Mouse (Mus musculus) limb, embryonic 10.5 days (tissue): ENCODE results near the gene Pcnx. TPM values are rescaled to one million over a fixed set of nuclear protein-coding genes. Genes with fewer than 3 reads are reported as not detected.

Source experiments
- DNase-seq: peaks from one replicate; pipeline ENCODE4 v3.0.0-alpha.2; 2017; ENCODE audit warnings: low spot score
- H3K27ac ChIP-seq: fragments of 300-500 bp; sonication (generic); 2 replicates; pipeline ENCODE4 v1.5.1; 2016; ENCODE audit warnings: mild to moderate bottlenecking
- H3K27me3 ChIP-seq: fragments of 300-500 bp; sonication (generic); 2 replicates; pipeline ENCODE4 v1.6.1; 2016; ENCODE audit warnings: low read depth, mild to moderate bottlenecking; ENCODE audit not compliant: poor library complexity, severe bottlenecking
- H3K36me3 ChIP-seq: fragments of 300-500 bp; sonication (generic); 2 replicates; pipeline ENCODE4 v1.6.1; 2016; ENCODE audit warnings: mild to moderate bottlenecking, moderate library complexity
- H3K4me1 ChIP-seq: fragments of 300-500 bp; sonication (generic); 2 replicates; pipeline ENCODE4 v1.6.1; 2016
- H3K4me3 ChIP-seq: fragments of 300-500 bp; sonication (generic); 2 replicates; pipeline ENCODE4 v1.5.1; 2016; ENCODE audit warnings: mild to moderate bottlenecking, moderate library complexity
- H3K9me3 ChIP-seq: fragments of 300-500 bp; sonication (generic); replicated peaks from 2 replicates; pipeline ENCODE4 v1.6.1; 2016; ENCODE audit warnings: mild to moderate bottlenecking
- WGBS: fragments of 180-500 bp; shearing (Covaris S2); methylation state at CpG from one replicate; pipeline ENCODE4 v1.1.7; 2016; 5-methylcytosine and 5-hydroxymethylcytosine counted together
- polyA plus RNA-seq: library from polyadenylated mRNA; unstranded; fragments of >200 nt; fragmentation: Nextera tagmentation; extraction: Ambion mirVana; gene quantifications from 2 replicates; pipeline ENCODE4 v1.2.1, GENCODE M21; 2016

Gene Pcnx
- 6.6 and 8.3 TPM in 2 replicates for polyA plus RNA-seq

DNA sequence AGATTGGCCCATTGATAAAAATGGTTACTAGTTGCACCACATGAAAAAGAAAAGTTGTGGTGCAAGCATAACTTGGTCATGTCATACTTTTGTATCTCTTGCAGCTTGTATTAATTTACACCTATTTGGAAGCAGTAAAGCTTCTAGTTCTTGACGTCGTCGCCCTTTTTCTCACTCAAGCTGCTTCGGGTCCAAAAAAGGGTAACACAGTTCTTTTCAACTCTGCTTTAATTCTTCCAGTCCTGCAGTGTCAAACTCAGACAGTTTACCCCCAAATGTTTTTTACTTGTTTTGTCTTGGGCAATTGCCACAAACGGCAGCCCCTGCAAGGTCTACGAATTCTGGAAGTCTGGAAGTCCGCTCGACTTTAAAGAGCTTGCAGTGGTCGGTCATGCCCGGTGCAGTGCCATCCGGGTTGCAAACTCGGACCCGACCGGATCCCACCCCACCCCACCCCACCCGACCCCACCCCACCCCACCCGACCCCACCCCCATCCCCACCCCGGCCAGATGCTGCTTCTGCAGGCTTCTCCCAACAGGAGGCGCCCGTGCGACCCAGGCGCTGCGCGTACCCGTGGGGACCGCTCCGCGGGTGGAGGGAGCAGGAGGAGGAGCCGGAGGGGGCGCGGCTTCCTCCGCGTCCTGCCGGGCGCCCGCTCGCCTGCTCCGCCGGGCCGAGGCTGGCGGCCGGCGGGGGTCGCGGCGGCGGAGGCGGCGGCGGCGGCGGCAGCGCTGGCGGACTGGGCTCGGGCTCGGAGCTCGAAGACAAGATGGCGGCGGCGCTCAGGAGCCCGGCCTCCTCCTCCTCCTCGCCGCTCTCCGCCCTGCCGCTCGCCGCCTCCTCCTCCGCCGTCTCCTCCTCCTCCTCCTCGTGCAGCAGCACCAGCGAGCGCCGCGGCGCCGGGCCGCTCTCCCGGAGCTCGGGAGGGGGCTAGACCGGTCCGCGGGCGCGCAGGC lies at the start of gene Pcnx:
Gene Pcnx (plus strand): TSS at position 673 of the 957 bp plus-strand sequence.
- 2% methylated on average over 67 of the region's 83 CpGs for WGBS

DNA sequence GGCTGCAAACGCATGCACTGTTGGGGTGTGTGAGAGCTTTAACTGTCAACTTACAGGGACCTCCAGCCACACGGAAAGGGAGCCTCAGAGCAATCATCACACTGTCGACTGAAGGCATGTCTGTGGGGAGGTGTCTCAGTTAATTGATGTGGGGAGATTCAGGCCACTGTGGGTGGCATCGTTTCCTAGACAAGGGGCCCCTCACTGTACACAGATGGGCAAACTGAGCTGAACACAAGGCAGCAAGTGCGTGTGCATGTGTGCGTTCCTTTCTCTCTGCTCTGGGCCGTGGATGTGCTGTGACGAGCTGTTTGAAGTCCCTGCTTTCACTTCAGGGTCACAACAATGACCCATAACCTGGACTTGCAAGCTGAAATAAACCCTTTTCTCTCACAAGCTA lies 49.4 kb upstream of the Pcnx start:
- Histone ChIP-seq H3K27ac (no peak overlapping the region), H3K27me3 (peaks cover 16% of the 10 kb centered on the region; the same call in 1 of the 2 replicates), H3K36me3 (no peaks in the 10 kb centered on the region), H3K4me1 (peaks cover 13% of the 10 kb centered on the region), H3K9me3 (no peaks in the 10 kb centered on the region), H3K4me3 (no peak overlapping the region)
- DNase-seq: no peak
- 48% methylated on average over 8 of the region's 8 CpGs for WGBS

More for the DNA sequence above, at the start of gene Pcnx:
- H3K9me3 ChIP-seq: no peaks in the 10 kb centered on the region
- peak; percentile 88 for DNase-seq
- peaks cover 31% of the 10 kb centered on the region for H3K27me3 ChIP-seq
- H3K36me3 ChIP-seq: no peaks in the 10 kb centered on the region
- H3K4me1 ChIP-seq: peaks cover 43% of the 10 kb centered on the region
- H3K4me3 ChIP-seq: peak within 1 kb of the TSS; percentile 96
- peak within 1 kb of the TSS; percentile 97 for H3K27ac ChIP-seq

DNA sequence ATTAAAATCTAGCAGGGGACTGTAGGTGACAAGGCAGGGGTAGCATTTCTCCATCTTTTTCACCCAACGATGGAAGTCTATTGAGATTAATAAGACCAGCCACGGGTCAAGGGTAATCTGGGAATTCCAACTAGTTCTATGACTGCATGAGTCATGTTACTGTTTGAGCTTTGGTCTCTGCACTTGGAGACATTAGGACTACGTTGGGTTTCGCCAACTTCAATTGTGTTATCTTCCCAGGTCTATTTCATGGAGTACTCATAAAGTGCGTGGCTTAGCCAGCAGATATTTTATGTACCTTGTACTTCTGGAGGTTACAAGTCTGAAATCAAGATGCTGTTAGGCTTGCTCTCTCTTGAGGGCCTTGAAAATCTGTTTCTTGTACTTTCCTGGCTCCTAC lies 45.1 kb upstream of the Pcnx start:
- H3K9me3 ChIP-seq: no peaks in the 10 kb centered on the region
- no peaks in the 10 kb centered on the region for H3K36me3 ChIP-seq
- H3K4me3 ChIP-seq: no peak overlapping the region
- DNase-seq: no peak
- H3K27me3 ChIP-seq: no peaks in the 10 kb centered on the region; the same call in 1 of the 2 replicates
- H3K4me1 ChIP-seq: peaks cover 9% of the 10 kb centered on the region; the same call in 1 of the 2 replicates
- 94% methylated on average over 5 of the region's 5 CpGs for WGBS
- no peak overlapping the region for H3K27ac ChIP-seq

DNA sequence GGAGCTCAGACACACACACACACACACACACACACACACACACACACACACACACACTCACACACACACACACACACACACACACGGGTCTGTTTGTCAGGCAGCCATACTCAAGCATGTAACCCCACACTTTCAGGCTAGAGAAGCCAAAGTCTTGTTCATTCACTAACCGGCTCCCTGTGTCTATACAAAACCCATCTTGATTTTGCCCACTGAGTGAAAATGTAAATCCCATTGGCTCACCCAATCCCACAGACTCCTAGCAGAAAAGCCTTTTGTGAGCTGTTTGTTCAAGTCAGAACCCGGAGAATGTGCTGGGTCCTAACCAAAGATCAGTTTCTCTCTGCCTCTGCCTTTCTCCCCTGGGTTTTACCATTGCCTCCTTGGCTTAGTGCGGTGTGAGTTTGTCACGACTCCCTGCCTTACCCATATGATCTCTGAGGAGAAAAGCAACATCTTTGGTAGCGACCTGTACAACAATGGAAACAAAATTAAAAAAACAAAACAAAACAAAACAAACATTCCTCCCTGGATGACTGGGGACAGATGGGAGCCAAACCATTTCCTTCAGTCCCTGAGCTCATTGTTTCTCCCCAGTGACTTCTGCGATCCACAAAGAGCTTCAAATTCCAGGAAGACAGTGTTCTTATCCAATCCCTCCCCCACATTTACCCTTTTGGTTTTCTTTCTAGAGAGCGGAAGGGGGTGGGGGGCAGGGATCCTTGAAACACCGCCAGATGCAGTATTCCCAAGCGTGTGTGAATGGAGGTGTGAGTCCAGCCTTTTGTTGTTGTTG lies 43.3 kb upstream of the Pcnx start:
- Histone ChIP-seq H3K9me3 (no peaks in the 10 kb centered on the region), H3K27ac (peak overlapping the region; percentile 67), H3K4me1 (peaks cover 9% of the 10 kb centered on the region; the same call in 1 of the 2 replicates), H3K27me3 (no peaks in the 10 kb centered on the region), H3K36me3 (no peaks in the 10 kb centered on the region), H3K4me3 (peak overlapping the region; percentile 31)
- 28% methylated on average over 10 of the region's 10 CpGs for WGBS
- peak; percentile 41 for DNase-seq

DNA sequence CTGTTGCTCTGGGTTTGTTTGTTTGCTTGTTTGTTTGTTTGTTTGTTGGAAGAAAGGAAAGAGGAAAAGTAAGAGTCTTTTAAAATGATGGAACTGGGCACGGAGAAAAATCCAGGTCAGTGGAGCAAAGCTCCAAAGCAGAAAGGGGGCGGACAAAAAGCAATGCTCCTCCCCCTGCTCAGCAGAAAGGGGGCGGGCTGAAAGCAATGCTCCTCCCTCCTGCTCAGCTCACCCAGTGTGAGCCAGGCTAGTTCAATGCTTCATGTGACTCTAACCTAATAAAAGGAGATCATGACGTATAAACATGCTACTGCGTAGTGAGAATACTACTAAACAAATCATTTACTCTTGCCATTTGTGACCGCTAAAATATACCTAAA lies 42.7 kb upstream of the Pcnx start:
- no peaks in the 10 kb centered on the region for H3K36me3 ChIP-seq
- H3K27me3 ChIP-seq: no peaks in the 10 kb centered on the region
- H3K4me1 ChIP-seq: peaks cover 9% of the 10 kb centered on the region; the same call in 1 of the 2 replicates
- no peak for DNase-seq
- 35% methylated on average over 6 of the region's 6 CpGs for WGBS
- H3K27ac ChIP-seq: peak overlapping the region; percentile 67
- no peaks in the 10 kb centered on the region for H3K9me3 ChIP-seq
- H3K4me3 ChIP-seq: peak overlapping the region; percentile 31

DNA sequence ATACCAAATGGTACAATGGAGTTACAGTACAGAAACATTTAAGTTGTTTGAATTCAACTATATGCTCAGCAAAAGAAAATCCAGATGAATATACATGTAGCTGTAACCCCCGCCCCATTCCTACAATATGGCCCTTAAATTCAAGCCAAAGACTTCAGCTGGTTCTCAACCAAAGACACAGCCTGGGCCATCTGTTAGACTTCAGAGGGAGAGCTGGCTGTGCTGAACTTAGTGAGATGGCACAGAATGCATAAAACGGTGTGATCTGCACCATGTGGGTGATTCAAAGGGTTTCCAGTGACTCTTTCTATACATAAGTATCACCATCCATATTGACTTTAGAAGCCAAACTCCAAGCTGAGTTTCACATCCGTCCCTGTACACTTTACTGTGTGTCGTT lies 39.1 kb upstream of the Pcnx start:
- Histone ChIP-seq H3K4me3 (no peak overlapping the region), H3K4me1 (peaks cover 9% of the 10 kb centered on the region; the same call in 1 of the 2 replicates), H3K9me3 (no peaks in the 10 kb centered on the region), H3K27ac (no peak overlapping the region), H3K27me3 (no peaks in the 10 kb centered on the region), H3K36me3 (no peaks in the 10 kb centered on the region)
- 90% methylated on average over 4 of the region's 4 CpGs for WGBS
- no peak for DNase-seq

DNA sequence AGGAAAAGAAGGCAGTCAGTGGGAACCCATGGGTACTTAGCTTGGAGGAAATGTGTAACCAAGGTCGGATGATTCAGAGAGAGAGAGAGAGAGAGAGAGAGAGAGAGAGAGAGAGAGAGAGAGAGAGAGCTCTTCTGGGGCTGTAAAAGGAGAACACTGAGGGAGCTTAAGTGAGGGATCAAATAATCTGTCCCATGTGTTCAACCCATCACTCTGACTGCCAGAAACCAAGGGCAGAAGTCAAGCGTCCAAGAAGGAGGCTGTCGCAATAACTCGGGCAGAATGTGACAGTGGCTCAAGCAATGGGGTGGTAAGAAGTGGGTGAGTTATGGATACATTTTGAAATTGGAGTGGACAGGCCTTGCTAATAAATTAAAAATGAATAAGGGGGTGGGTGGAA lies 37.6 kb upstream of the Pcnx start:
- Histone ChIP-seq H3K27ac (no peak overlapping the region), H3K9me3 (no peaks in the 10 kb centered on the region), H3K27me3 (no peaks in the 10 kb centered on the region), H3K4me3 (no peak overlapping the region), H3K36me3 (no peaks in the 10 kb centered on the region), H3K4me1 (no peaks in the 10 kb centered on the region)
- 68% methylated on average over 4 of the region's 4 CpGs for WGBS
- no peak for DNase-seq

DNA sequence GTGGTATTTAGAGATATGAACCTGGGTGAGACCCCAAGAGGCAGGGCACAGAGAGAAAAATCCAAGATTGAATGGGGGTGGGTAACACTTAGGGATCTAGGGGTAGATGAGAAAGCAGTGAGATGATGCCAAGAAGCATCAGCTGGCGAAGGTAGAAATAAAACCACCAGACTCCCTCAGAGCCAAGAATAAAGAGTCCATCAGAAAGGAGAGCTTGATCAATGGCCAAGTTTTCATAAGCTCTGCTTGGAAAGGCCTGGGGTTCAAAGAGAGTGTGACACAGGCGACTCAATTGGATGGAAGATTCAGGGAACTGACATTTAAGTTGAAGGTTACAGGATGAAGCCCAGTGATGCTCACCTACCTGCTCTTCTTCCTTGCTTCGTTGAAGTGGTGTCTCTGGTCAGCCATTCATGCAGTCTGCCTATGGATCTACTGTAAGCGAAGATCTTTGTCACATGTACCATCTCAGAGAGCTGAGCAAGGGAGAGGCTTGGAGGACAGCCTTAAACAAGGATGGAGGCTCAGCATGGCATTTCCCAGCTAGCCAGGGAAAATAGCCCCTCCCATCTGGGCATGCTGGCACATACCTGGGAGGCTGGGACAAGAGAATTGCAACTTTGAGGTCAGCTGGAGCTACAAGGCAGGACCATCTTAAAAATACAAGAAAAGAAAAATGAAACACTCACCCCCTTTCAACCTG lies 36.9 kb upstream of the Pcnx start:
- WGBS: 83% methylated on average over 4 of the region's 4 CpGs
- DNase-seq: no peak
- Histone ChIP-seq H3K4me3 (no peak overlapping the region), H3K9me3 (no peaks in the 10 kb centered on the region), H3K27ac (no peak overlapping the region), H3K27me3 (no peaks in the 10 kb centered on the region), H3K36me3 (no peaks in the 10 kb centered on the region), H3K4me1 (no peaks in the 10 kb centered on the region)

DNA sequence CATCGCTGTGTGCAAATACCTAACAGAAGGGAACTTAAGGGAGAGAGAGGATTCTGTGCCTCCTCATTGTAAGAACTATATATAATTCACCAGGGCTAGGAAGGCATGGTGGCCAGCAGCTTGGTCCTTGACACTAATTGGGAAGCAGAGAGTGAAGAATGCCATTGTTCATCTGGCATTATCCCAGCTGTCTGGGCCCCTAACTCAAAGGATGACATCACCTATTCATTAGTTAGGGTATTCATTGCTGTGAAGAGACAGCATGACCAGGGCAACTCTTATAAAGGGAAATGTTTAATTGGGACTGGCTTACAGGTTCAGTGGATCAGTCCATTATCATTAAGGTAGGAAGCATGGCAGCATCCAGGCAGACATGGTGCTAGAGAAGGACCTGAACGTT lies 31.5 kb upstream of the Pcnx start:
- H3K4me3 ChIP-seq: no peak overlapping the region
- DNase-seq: no peak
- no peaks in the 10 kb centered on the region for H3K36me3 ChIP-seq
- no peaks in the 10 kb centered on the region for H3K9me3 ChIP-seq
- no peaks in the 10 kb centered on the region for H3K4me1 ChIP-seq
- 91% methylated on average over 2 of the region's 2 CpGs for WGBS
- no peak overlapping the region for H3K27ac ChIP-seq
- H3K27me3 ChIP-seq: no peaks in the 10 kb centered on the region

DNA sequence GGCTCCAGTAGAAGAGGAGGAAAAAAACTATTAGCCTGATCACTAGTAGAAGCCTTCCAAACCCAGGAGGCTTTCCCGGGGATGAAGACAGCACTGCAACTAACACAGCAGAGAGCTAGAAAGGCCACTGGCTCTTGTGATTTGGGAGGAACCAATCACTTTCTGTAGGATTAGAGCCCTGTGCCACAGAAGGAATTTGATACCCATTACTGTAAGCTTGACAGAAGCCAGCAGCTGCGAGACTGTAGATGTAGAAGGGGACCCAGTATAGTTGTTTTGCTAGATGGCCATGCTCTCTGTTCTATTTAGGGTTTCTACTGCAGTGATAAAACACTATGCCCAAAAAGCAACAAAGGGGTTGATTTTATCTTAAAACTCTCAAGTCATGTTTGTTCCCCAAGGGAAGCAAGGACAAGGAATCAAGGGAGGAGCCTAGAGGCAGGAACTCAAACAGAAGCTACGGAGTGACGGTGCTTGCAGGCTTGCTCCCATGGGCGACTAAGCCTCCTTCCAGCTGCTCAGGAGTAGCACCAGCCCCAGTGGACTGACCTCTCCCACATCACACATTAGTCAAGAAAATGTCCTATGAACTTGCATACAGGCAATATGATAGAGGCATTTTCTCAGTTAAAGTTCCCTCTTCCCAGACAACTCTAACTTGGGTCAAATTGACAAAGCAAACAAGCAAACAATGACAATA lies 27.6 kb upstream of the Pcnx start:
- no peaks in the 10 kb centered on the region for H3K9me3 ChIP-seq
- DNase-seq: no peak
- no peaks in the 10 kb centered on the region for H3K27me3 ChIP-seq
- H3K4me1 ChIP-seq: peaks cover 3% of the 10 kb centered on the region; the same call in 1 of the 2 replicates
- no peak overlapping the region for H3K4me3 ChIP-seq
- no peaks in the 10 kb centered on the region for H3K36me3 ChIP-seq
- H3K27ac ChIP-seq: no peak overlapping the region
- 70% methylated on average over 5 of the region's 5 CpGs for WGBS

DNA sequence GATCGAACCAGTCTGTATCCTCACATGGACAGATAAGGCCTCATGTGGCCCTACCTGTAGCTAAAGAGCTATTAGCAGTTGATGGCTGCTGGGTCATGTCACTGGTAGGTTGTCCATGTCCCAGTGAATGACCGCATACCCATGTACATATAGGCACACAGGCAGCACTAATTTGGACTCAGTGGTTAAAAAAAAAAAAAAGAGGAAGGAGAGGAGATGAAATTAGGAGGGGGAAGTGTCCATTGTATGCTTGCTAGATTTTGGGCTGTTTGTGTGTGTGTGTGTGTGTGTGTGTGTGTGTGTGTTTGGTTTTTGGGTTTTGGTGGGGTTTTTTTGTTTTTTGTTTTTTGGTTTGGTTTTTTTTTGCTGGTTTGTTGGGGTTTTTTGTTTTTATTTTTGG lies 26.7 kb upstream of the Pcnx start:
- no peaks in the 10 kb centered on the region for H3K36me3 ChIP-seq
- no peak for DNase-seq
- H3K9me3 ChIP-seq: no peaks in the 10 kb centered on the region
- H3K4me1 ChIP-seq: peaks cover 3% of the 10 kb centered on the region; the same call in 1 of the 2 replicates
- no peaks in the 10 kb centered on the region for H3K27me3 ChIP-seq
- 96% methylated on average over 2 of the region's 2 CpGs for WGBS
- no peak overlapping the region for H3K4me3 ChIP-seq
- H3K27ac ChIP-seq: no peak overlapping the region

DNA sequence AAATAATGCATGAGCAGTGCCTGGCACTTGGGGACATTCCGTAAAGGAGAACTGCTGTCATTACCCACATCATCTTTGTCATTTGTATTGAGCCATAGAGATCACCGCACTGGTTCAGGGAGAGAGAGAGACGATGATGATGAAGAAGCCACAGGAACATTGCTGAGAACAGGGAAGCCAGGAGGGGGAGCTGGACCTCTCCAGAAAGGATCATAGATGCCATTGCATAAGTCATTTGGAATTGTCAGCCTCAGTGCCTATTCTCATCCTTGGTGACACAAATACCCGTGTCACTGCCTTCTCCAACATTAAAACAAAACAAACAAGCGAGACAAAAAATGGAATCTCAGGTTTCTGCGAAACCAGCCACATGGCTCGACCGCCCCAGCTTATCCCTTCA lies 23.7 kb upstream of the Pcnx start:
- Histone ChIP-seq H3K9me3 (no peaks in the 10 kb centered on the region), H3K27ac (no peak overlapping the region), H3K4me1 (peaks cover 3% of the 10 kb centered on the region; the same call in 1 of the 2 replicates), H3K4me3 (no peak overlapping the region), H3K27me3 (no peaks in the 10 kb centered on the region), H3K36me3 (no peaks in the 10 kb centered on the region)
- WGBS: 80% methylated on average over 8 of the region's 8 CpGs
- DNase-seq: no peak
